Mouse (Mus musculus) frontal cortex, adult 2 months (tissue): ENCODE results near the gene Kif28. TPM values are rescaled to one million over a fixed set of nuclear protein-coding genes. Genes with fewer than 3 reads are reported as not detected.
"Not testable (repeated sequence)": the region's sequence is repeated elsewhere in the genome, so short reads cannot be mapped to it uniquely, and the experiment has no call there.

Source experiments
- DNase-seq, 2 experiments: peaks; one replicate each; pipeline ENCODE4 v3.0.0; 2022; ENCODE audit warnings: low spot score in 1 of 2; ENCODE audit errors: extremely low spot score in 1 of 2
- polyA plus RNA-seq: library from polyadenylated mRNA; depleted of rRNA; stranded (reverse); fragments of >200 nt; gene quantifications from 2 replicates; pipeline ENCODE4 v1.2.3, GENCODE M21; 2012; rRNA removed

Kif28 gene
- polyA plus RNA-seq, 1 experiment, result 0.12 TPM

DNA sequence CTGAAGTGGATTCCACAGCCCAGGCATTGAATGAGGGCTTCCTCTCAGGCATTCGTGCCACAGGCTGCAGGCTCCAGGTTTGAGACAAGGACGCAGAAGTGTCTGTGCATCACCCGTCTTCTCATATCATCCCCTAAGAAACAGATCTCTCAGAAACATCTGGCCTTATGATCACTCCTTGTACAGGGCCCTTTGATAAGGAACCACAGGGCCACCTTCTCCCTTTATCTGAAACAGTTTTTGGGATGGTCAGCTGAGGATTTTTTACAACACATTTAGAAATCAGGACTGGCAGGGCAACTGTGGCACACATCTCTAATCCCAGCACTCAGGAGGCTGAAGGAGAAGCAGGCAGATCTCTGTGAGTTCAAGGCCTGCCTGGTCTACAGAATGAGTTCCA lies 95.7 kb downstream of the Kif28 start:
- no peak for DNase-seq

DNA sequence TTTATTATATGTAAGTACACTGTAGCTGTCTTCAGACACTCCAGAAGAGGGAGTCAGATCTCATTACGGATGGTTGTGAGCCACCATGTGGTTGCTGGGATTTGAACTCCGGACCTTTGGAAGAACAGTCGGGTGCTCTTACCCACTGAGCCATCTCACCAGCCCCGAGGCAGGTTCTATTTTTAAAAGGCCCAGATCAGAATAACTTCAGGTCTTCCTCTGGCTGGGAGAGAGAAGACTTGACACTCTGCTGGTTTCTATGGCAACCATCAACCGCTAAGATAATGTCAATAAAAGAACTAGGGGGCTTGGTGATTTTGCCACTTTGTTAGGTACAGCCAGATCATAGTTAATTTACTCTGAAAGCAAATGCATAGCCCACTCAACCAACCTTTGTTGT lies 96.4 kb downstream of the Kif28 start:
- not testable (repeated sequence) for DNase-seq

DNA sequence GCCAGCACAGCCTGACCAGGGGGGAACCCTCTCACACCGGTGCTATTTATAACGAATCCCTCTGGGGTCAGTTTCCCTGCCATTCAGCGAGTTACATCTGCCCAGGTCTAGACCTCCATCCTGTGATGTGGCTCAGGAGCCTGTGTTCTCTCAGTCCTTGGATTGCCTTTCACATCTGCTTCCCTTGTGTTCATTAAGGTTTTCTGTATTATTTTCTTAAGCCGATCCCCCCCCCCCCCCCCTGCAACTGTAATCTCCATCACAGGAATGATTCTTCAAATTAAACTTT lies 99.1 kb downstream of the Kif28 start:
- no peak for DNase-seq

Other genes starting within 250 kb of the Kif28 start
- 14.9 and 16.8 TPM in 2 replicates for gene Smyd3, start 227.2 kb downstream of the Kif28 start, polyA plus RNA-seq
- 20.3 and 22.2 TPM in 2 replicates for gene Tfb2m, start 199.0 kb downstream of the Kif28 start, polyA plus RNA-seq
- gene Cnst, start 198.9 kb downstream of the Kif28 start, polyA plus RNA-seq, result 24.6 and 26.5 TPM in 2 replicates
- gene Sccpdh, start 77.1 kb downstream of the Kif28 start, polyA plus RNA-seq, result 76.6 and 90.6 TPM in 2 replicates
- not detected in 2 replicates for gene Gm10518, start 58.1 kb upstream of the Kif28 start, polyA plus RNA-seq
- 30.3 and 32.8 TPM in 2 replicates for gene Ahctf1, start 58.4 kb upstream of the Kif28 start, polyA plus RNA-seq
- gene Cdc42bpa, start 215.2 kb upstream of the Kif28 start, polyA plus RNA-seq, result 118 and 133 TPM in 2 replicates